Mouse (Mus musculus) granulocyte monocyte progenitor cell, adult 5-6 weeks (primary cell): ENCODE measurements at regions not wholly inside any gene's neighbourhood (a gene's known extent, or its start where the extent isn't known, plus 50 kb on each side); places are given as distances from the start of the nearest gene placed in this dataset.
"Not testable (repeated sequence)": the region's sequence is repeated elsewhere in the genome, so short reads cannot be mapped to it uniquely, and the experiment has no call there.

ENCODE experiments used
- ATAC-seq: replicated peaks from 2 replicates; pipeline ENCODE4 v1.8.0; 2016; ENCODE audit warnings: mild to moderate bottlenecking, moderate TSS enrichment, inconsistent platforms; ENCODE audit not compliant: poor library complexity, severe bottlenecking

- ATAC-seq: not testable (repeated sequence)
These were observed 378.3 kb upstream of the Tbl1xr1 start for GRCm38 (mm10) chr3:21697980-21698672.

GRCm38 (mm10) chr3:21699526-21699925, 376.9 kb upstream of the Tbl1xr1 start:
- peak; percentile 53 for ATAC-seq

- ATAC-seq: no peak
These were observed 376.1 kb upstream of the Tbl1xr1 start for GRCm38 (mm10) chr3:21700326-21700725.

- no peak for ATAC-seq
These were observed 349.5 kb upstream of the Tbl1xr1 start for GRCm38 (mm10) chr3:21726747-21727505.

GRCm38 (mm10) chr3:21728019-21728418, 348.4 kb upstream of the Tbl1xr1 start:
- ATAC-seq: no peak

- no peak for ATAC-seq
These were observed 347.1 kb upstream of the Tbl1xr1 start for GRCm38 (mm10) chr3:21729328-21729727.

GRCm38 (mm10) chr3:21735688-21736087, 340.8 kb upstream of the Tbl1xr1 start:
- ATAC-seq: peak; percentile 70; the same call in 1 of the 2 replicates

GRCm38 (mm10) chr3:21739720-21740119, 336.7 kb upstream of the Tbl1xr1 start:
- peak; percentile 94 for ATAC-seq

- ATAC-seq: no peak
These were observed 332.3 kb upstream of the Tbl1xr1 start for GRCm38 (mm10) chr3:21744107-21744506.

GRCm38 (mm10) chr3:21760516-21761218, 315.8 kb upstream of the Tbl1xr1 start:
- ATAC-seq: no peak

GRCm38 (mm10) chr3:21761219-21761600, 315.2 kb upstream of the Tbl1xr1 start:
- ATAC-seq: no peak

GRCm38 (mm10) chr3:21761909-21762308, 314.5 kb upstream of the Tbl1xr1 start:
- ATAC-seq: peak; percentile 84

- ATAC-seq: no peak
These were observed 308.4 kb upstream of the Tbl1xr1 start for GRCm38 (mm10) chr3:21768081-21768480.

GRCm38 (mm10) chr3:21769920-21770547, 306.4 kb upstream of the Tbl1xr1 start:
- ATAC-seq: no peak

GRCm38 (mm10) chr3:21771752-21772298, 304.6 kb upstream of the Tbl1xr1 start:
- no peak for ATAC-seq

GRCm38 (mm10) chr3:21774172-21774842, 302.1 kb upstream of the Tbl1xr1 start:
- ATAC-seq: no peak

- ATAC-seq: no peak
These were observed 297.7 kb upstream of the Tbl1xr1 start for GRCm38 (mm10) chr3:21778789-21779188.

- ATAC-seq: no peak
These were observed 284.3 kb upstream of the Tbl1xr1 start for GRCm38 (mm10) chr3:21791983-21792631.

- no peak for ATAC-seq
These were observed 278.3 kb upstream of the Tbl1xr1 start for GRCm38 (mm10) chr3:21798139-21798538.
